ENCODE assay signal across 9 mouse cellular contexts in the genomic region with DNA sequence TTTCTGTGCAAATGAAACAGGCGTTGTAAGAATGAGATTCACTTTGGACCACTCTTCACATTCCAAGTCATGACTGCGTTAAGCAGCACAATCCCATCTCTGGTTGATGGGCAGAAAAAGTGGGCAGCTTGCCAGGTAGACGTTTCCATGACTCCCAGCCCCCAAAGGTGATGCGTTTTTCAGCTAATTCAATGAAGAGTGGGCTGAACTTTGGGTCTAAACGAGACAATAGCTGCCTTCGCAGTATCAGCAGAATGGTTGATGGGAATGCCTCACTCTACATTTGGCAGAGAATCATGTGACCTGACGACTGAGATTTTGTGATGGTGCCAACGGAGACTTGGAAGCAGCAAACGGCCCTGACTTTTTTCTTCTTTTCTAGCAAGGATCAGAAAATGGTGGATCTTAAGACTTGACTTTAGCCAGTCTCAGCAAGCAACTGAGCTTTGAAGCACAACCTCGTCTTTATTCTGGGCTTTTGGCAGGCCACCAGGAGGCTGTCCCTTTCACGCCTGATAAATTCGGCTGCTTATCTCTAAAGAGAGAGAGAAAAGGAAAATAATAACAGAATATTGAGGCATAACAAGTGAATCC. TPM values are rescaled to one million over a fixed set of nuclear protein-coding genes. Genes with fewer than 3 reads are reported as not detected.
DNase-seq lines count a peak whose midpoint lies in the region; ATAC-seq lines count a peak whose summit lies in the region.
"Had no signal": no experiment of that assay in that cellular context is flagged by ENCODE, and none has a peak within 500 bp of the region (broad histone marks: within the 10 kb centered on the region; RNA-seq: fewer than 3 reads in every experiment).

No protein-coding gene starts in this region.

- H3K4me3 ChIP-seq in heart, embryonic 10.5 days, result no peak overlapping the region
- H3K4me3 ChIP-seq in forebrain, embryonic 11.5 days (ENCODE audit: low read depth, low read length), result no peak overlapping the region
- H3K4me3 ChIP-seq in heart, embryonic 15.5 days, result peak overlapping the region; percentile 39

- WGBS in heart, embryonic 10.5 days, result 49% methylated on average over 12 of the region's 12 CpGs
- 44% methylated on average over 12 of the region's 12 CpGs for WGBS in forebrain, embryonic 11.5 days
- WGBS in heart, embryonic 15.5 days, result 18% methylated on average over 12 of the region's 12 CpGs

- H3K36me3 ChIP-seq in heart, embryonic 10.5 days, result 0 out of 2 replicates have a peak, but pooled peaks cover 3% of the 10 kb centered on the region
- H3K36me3 ChIP-seq in forebrain, embryonic 11.5 days (ENCODE audit: control insufficient read depth, insufficient read depth, low read length), result no peaks in the 10 kb centered on the region
- H3K36me3 ChIP-seq in heart, embryonic 15.5 days, result 0 out of 2 replicates have a peak, but pooled peaks cover 6% of the 10 kb centered on the region

- peak; percentile 86 for ATAC-seq in forebrain, embryonic 11.5 days (replicated peaks; ENCODE audit: low FRiP score)
- ATAC-seq in heart, embryonic 15.5 days (replicated peaks; ENCODE audit: insufficient number of reproducible peaks, insufficient read depth, low FRiP score, low read depth), result no peak

- H3K9me3 ChIP-seq in heart, embryonic 10.5 days, result no peaks in the 10 kb centered on the region
- no peaks in the 10 kb centered on the region for H3K9me3 ChIP-seq in forebrain, embryonic 11.5 days (ENCODE audit: control insufficient read depth, low read length)
- H3K9me3 ChIP-seq in heart, embryonic 15.5 days (replicated peaks), result no peaks in the 10 kb centered on the region

- H3K27ac ChIP-seq in heart, embryonic 10.5 days, result no peak overlapping the region
- H3K27ac ChIP-seq in forebrain, embryonic 11.5 days (ENCODE audit: low read depth, low read length), result peak overlapping the region; percentile 53
- H3K27ac ChIP-seq in heart, embryonic 15.5 days, result peak overlapping the region; percentile 76

- peak; percentile 97 for DNase-seq in heart, adult 11 months
- no peak for DNase-seq in heart, embryonic 10.5 days (ENCODE audit: low spot score)
- peak; percentile 72 for DNase-seq in forebrain, embryonic 11.5 days (ENCODE audit: low spot score)
- peak; percentile 72 to 85 for DNase-seq in layer of hippocampus, adult 18-20 months (ENCODE audit: low spot score in 2 of 2)
- peak; percentile 71 for DNase-seq in lung, postnatal 10 days
- DNase-seq in right cerebral cortex, adult 2 months (ENCODE audit: low spot score in 2 of 2), result peak; percentile 77 to 78
- no peak for DNase-seq in T-cell, adult 2 months (ENCODE audit: low spot score)

- no peaks in the 10 kb centered on the region for H3K27me3 ChIP-seq in heart, embryonic 10.5 days (ENCODE audit: insufficient read depth, poor library complexity, severe bottlenecking)
- H3K27me3 ChIP-seq in forebrain, embryonic 11.5 days (ENCODE audit: control insufficient read depth, insufficient read depth, low read length), result no peaks in the 10 kb centered on the region
- no peaks in the 10 kb centered on the region for H3K27me3 ChIP-seq in heart, embryonic 15.5 days

- H3K9ac ChIP-seq in forebrain, embryonic 11.5 days (ENCODE audit: low read length), result no peak overlapping the region
- H3K9ac ChIP-seq in heart, embryonic 15.5 days, result no peak overlapping the region

- peak overlapping the region; percentile 2; the same call in 1 of the 2 replicates for H3K4me2 ChIP-seq in forebrain, embryonic 11.5 days (ENCODE audit: low read depth, low read length, severe bottlenecking)
- peak overlapping the region; percentile 60 for H3K4me2 ChIP-seq in heart, embryonic 15.5 days

- peaks cover 5% of the 10 kb centered on the region; the same call in 1 of the 2 replicates for H3K4me1 ChIP-seq in heart, embryonic 10.5 days
- H3K4me1 ChIP-seq in forebrain, embryonic 11.5 days (replicated peaks; ENCODE audit: control insufficient read depth, insufficient read depth, low read length), result no peaks in the 10 kb centered on the region; the same call in 1 of the 2 replicates
- H3K4me1 ChIP-seq in heart, embryonic 15.5 days (replicated peaks), result peaks cover 11% of the 10 kb centered on the region

RNA-seq across cellular contexts. Expression of a gene that starts 8.0 kb away (rescaled TPM):
- not detected in 2 replicates for polyA plus RNA-seq in heart, embryonic 10.5 days (2016; fragmentation: Nextera tagmentation; extraction: Ambion mirVana)
- polyA plus RNA-seq in forebrain, embryonic 11.5 days (2014; fragmentation: Nextera tagmentation; extraction: Ambion mirVana), result not detected in 2 replicates
- not detected in 2 replicates for polyA plus RNA-seq in heart, embryonic 15.5 days (2015; fragmentation: Nextera tagmentation; extraction: Ambion mirVana)
- not detected for total RNA-seq in layer of hippocampus, adult 18-20 months (2021)
- polyA plus RNA-seq: gonadal fat pad, adult 2 months had no signal

Comparison
In these comparisons a context has a peak if more than half of its experiments do, and no peak if none do; other contexts are left out.
1. DNase-seq: peak in heart, adult 11 months (single experiment), forebrain, embryonic 11.5 days (single experiment), layer of hippocampus, adult 18-20 months (2 of 2), lung, postnatal 10 days (single experiment) and right cerebral cortex, adult 2 months (2 of 2); none in heart, embryonic 10.5 days (single experiment) and T-cell, adult 2 months (single experiment).